Mouse (Mus musculus) midbrain, embryonic 16.5 days (tissue): Measurements from ENCODE around the gene Ppp1r14d. TPM values are rescaled to one million over a fixed set of nuclear protein-coding genes. Genes with fewer than 3 reads are reported as not detected.

Experiments used
- ATAC-seq: fragments of 200-750 bp; cut with Nextera tagmentation; 2 replicates; pipeline ENCODE4 v1.8.0; 2017; ENCODE audit warnings: moderate TSS enrichment
- H3K27ac ChIP-seq: fragments of 300-500 bp; sonication (generic); 2 replicates; pipeline ENCODE4 v1.5.1; 2014; ENCODE audit warnings: mild to moderate bottlenecking, low read length, mixed read lengths
- H3K27me3 ChIP-seq: fragments of 300-500 bp; sonication (generic); 2 replicates; pipeline ENCODE4 v1.6.1; 2014; ENCODE audit warnings: low read depth, low read length, mixed read lengths; ENCODE audit not compliant: control insufficient read depth, insufficient read depth
- H3K36me3 ChIP-seq: fragments of 300-500 bp; sonication (generic); 2 replicates; pipeline ENCODE4 v1.6.1; 2014; ENCODE audit warnings: mild to moderate bottlenecking, low read length, moderate library complexity, mixed read lengths; ENCODE audit not compliant: control insufficient read depth, insufficient read depth
- H3K4me1 ChIP-seq: fragments of 300-500 bp; sonication (generic); 2 replicates; pipeline ENCODE4 v1.6.1; 2014; ENCODE audit warnings: mild to moderate bottlenecking, low read length, mixed read lengths; ENCODE audit not compliant: control insufficient read depth, insufficient read depth
- H3K4me2 ChIP-seq: fragments of 300-500 bp; sonication (generic); 2 replicates; pipeline ENCODE4 v1.6.1; 2014; ENCODE audit warnings: mild to moderate bottlenecking, low read length, mixed read lengths
- H3K4me3 ChIP-seq: fragments of 300-500 bp; sonication (generic); 2 replicates; pipeline ENCODE4 v1.5.1; 2014; ENCODE audit warnings: low read depth, mild to moderate bottlenecking, low read length, moderate library complexity, mixed read lengths
- H3K9ac ChIP-seq: fragments of 300-500 bp; sonication (generic); 2 replicates; pipeline ENCODE4 v1.6.1; 2014; ENCODE audit warnings: low read depth, low read length, mixed read lengths
- H3K9me3 ChIP-seq: fragments of 300-500 bp; sonication (generic); replicated peaks from 2 replicates; pipeline ENCODE4 v1.6.1; 2014; ENCODE audit warnings: mild to moderate bottlenecking, low read length, mixed read lengths; ENCODE audit not compliant: control insufficient read depth, poor library complexity, severe bottlenecking
- WGBS: fragments of 180-500 bp; shearing (Covaris S2); extraction: QIAGEN DNeasy Blood & Tissue Kit; methylation state at CpG from one replicate; pipeline ENCODE4 v1.1.7; 2014; 5-methylcytosine and 5-hydroxymethylcytosine counted together
- polyA plus RNA-seq: library from polyadenylated mRNA; unstranded; fragments of >200 nt; fragmentation: Nextera tagmentation; extraction: Ambion mirVana; gene quantifications from 2 replicates; pipeline ENCODE4 v1.2.1, GENCODE M21; 2015

The Ppp1r14d gene
- polyA plus RNA-seq, 1 experiment from 2014 or later, result not detected

- ATAC-seq, result no peak
- peaks cover 9% of the 10 kb centered on the region for H3K4me1 ChIP-seq
- no peaks in the 10 kb centered on the region for H3K36me3 ChIP-seq
- H3K27me3 ChIP-seq, result no peaks in the 10 kb centered on the region
- 72% methylated on average over 4 of the region's 4 CpGs for WGBS
- no peaks in the 10 kb centered on the region for H3K9me3 ChIP-seq
- no peak overlapping the region for H3K4me3 ChIP-seq
- no peak overlapping the region for H3K9ac ChIP-seq
- H3K27ac ChIP-seq, result no peak overlapping the region
- H3K4me2 ChIP-seq, result no peak overlapping the region
Observed at GRCm38 (mm10) chr2:119203871-119204460, 25.7 kb downstream of the Ppp1r14d start.

DNA sequence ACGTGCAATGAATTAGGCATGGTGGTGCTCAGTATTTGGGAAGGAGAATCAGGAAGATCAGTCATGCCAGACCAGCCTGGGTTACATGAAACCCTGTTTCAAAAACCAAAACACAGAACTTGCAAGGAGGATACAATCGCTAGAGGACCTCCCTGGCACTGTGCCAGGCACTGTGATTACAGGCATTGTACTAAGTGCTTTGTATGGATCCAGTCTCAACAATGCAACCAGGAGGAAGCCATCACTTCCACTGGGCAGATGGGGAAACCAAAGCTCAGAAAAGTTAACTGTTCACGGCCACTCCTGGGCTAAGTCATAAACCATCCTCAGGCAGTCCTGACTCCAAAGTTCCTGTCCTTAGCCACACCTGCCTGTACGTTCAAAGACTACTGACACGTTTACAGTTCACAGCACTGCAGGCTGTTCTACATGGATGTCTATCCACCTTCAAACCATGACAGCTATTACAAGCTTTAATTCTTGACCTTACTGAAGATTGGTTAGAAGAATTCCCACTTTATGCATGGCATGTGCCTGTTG, 26.7 kb downstream of the Ppp1r14d start:
- H3K27ac ChIP-seq, result no peak overlapping the region
- no peaks in the 10 kb centered on the region for H3K9me3 ChIP-seq
- peaks cover 9% of the 10 kb centered on the region for H3K4me1 ChIP-seq
- WGBS, result 57% methylated on average over 5 of the region's 5 CpGs
- H3K9ac ChIP-seq, result no peak overlapping the region
- ATAC-seq, result no peak
- H3K27me3 ChIP-seq, result no peaks in the 10 kb centered on the region
- no peaks in the 10 kb centered on the region for H3K36me3 ChIP-seq
- no peak overlapping the region for H3K4me2 ChIP-seq
- no peak overlapping the region for H3K4me3 ChIP-seq

DNA sequence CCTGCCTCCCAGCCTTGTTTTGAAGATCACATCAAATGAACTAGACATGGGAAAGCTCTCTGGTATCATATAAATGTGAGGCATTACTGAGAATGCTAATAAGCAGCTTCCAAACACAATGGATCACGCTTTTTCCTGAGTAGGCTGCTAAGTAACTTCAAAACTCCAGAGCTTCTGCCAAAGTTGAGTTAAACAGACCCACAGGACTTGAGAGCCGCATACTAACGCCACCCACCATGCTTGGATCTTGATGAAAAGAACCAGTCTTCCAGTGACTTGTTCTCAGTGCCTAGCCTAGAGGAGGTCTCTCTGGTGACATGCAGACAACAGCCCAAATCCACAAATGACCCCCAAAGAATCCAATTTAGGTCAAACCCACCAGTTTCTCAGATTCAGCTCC, 30.8 kb downstream of the Ppp1r14d start:
- Histone ChIP-seq H3K9ac (no peak overlapping the region), H3K4me3 (no peak overlapping the region), H3K27me3 (no peaks in the 10 kb centered on the region), H3K4me2 (no peak overlapping the region), H3K36me3 (no peaks in the 10 kb centered on the region), H3K4me1 (no peaks in the 10 kb centered on the region; the same call in 1 of the 2 replicates), H3K27ac (no peak overlapping the region), H3K9me3 (no peaks in the 10 kb centered on the region)
- WGBS, result 39% methylated on average over 3 of the region's 3 CpGs
- ATAC-seq, result no peak

DNA sequence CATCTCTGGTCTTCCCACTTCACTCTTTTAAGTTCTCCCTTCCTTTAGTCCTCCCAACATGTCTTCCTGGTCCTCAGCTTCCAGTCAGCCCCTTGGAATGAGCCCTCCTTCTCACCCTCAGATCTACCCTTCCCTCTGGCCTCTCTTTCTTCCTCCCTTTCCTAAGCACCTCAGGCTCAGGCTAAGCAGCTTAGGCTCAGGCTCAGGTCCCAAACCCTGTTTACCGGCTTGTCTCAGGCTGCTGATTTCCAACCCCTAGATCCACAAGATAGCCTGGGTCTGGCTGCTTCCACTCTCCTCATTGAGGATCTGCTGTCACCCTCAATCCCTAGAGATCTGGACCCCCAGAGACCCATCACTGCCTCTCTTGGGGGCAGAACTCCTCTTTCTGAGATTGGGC, 31.7 kb downstream of the Ppp1r14d start:
- no peak for ATAC-seq
- Histone ChIP-seq H3K9me3 (no peaks in the 10 kb centered on the region), H3K4me1 (no peaks in the 10 kb centered on the region), H3K4me3 (no peak overlapping the region), H3K36me3 (no peaks in the 10 kb centered on the region), H3K27me3 (no peaks in the 10 kb centered on the region), H3K27ac (no peak overlapping the region), H3K9ac (no peak overlapping the region), H3K4me2 (no peak overlapping the region)
- 11% methylated on average over 1 of the region's 1 CpGs for WGBS

- Histone ChIP-seq H3K36me3 (no peaks in the 10 kb centered on the region), H3K9me3 (no peaks in the 10 kb centered on the region), H3K9ac (no peak overlapping the region), H3K4me2 (no peak overlapping the region), H3K4me3 (no peak overlapping the region), H3K27me3 (no peaks in the 10 kb centered on the region), H3K27ac (no peak overlapping the region), H3K4me1 (no peaks in the 10 kb centered on the region)
- WGBS, result 84% methylated on average over 1 of the region's 1 CpGs
- no peak for ATAC-seq
Observed at GRCm38 (mm10) chr2:119197493-119197892, 32.2 kb downstream of the Ppp1r14d start.

DNA sequence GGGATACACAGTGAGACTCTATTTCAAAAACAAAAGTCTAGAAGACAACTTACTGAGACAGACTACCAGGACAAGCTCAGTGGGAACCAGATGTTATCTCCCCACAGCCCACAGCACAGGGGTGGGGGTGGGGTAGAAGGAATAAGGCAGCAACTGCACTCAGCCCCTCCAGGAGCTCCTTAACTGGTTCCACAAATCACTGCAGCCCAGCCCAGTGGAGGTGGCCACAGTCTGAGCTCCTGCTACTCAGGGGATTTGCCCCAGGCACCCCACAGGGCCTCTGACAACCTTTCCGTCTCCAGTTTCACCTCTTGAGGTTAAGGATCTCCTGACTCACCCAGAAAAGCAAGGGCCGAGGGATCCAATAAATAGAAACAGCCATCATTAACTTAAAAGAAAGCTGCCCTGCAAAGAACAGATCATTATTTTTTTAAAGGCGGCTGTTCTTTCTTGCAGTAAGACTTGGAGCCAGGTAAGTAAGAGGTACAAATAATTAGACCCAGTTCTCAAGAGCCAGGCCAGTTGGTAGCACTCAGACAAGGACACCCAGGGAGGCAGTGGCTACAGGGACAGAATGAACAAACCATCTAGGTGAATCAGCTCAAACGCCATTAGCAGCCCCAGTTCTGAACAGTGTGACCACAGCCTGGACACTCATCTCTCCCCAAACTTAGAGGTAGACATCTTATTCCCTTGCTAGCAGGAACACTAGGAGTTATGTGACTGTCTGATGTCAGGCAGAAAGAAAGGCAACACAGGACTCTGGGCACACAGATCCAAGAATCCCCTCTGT, 33.2 kb downstream of the Ppp1r14d start:
- no peak overlapping the region for H3K9ac ChIP-seq
- H3K4me3 ChIP-seq, result no peak overlapping the region
- H3K27ac ChIP-seq, result no peak overlapping the region
- no peak for ATAC-seq
- no peaks in the 10 kb centered on the region for H3K27me3 ChIP-seq
- 40% methylated on average over 4 of the region's 4 CpGs for WGBS
- no peaks in the 10 kb centered on the region for H3K4me1 ChIP-seq
- no peaks in the 10 kb centered on the region for H3K36me3 ChIP-seq
- no peak overlapping the region for H3K4me2 ChIP-seq
- H3K9me3 ChIP-seq, result no peaks in the 10 kb centered on the region

GRCm38 (mm10) chr2:119194140-119194539, 35.6 kb downstream of the Ppp1r14d start:
- no peak overlapping the region for H3K4me2 ChIP-seq
- no peak overlapping the region for H3K9ac ChIP-seq
- WGBS, result 92% methylated on average over 5 of the region's 5 CpGs
- H3K4me1 ChIP-seq, result peaks cover 2% of the 10 kb centered on the region; the same call in 1 of the 2 replicates
- no peaks in the 10 kb centered on the region for H3K36me3 ChIP-seq
- no peaks in the 10 kb centered on the region for H3K9me3 ChIP-seq
- ATAC-seq, result no peak
- H3K4me3 ChIP-seq, result no peak overlapping the region
- no peak overlapping the region for H3K27ac ChIP-seq
- H3K27me3 ChIP-seq, result no peaks in the 10 kb centered on the region

- no peak overlapping the region for H3K4me2 ChIP-seq
- H3K27me3 ChIP-seq, result no peaks in the 10 kb centered on the region
- ATAC-seq, result no peak
- 83% methylated on average over 5 of the region's 5 CpGs for WGBS
- H3K27ac ChIP-seq, result no peak overlapping the region
- no peak overlapping the region for H3K4me3 ChIP-seq
- no peaks in the 10 kb centered on the region for H3K36me3 ChIP-seq
- no peak overlapping the region for H3K9ac ChIP-seq
- H3K9me3 ChIP-seq, result no peaks in the 10 kb centered on the region
- peaks cover 3% of the 10 kb centered on the region; the same call in 1 of the 2 replicates for H3K4me1 ChIP-seq
Observed at GRCm38 (mm10) chr2:119190969-119191368, 38.7 kb downstream of the Ppp1r14d start.
